Mouse (Mus musculus): ENCODE results near the gene Tpm1. TPM values are rescaled to one million over a fixed set of nuclear protein-coding genes. Genes with fewer than 3 reads are reported as not detected.

The Tpm1 gene
- 435 and 451 TPM in 2 replicates for polyA plus RNA-seq (2012; rRNA removed)

GRCm38 (mm10) chr9:67049086-67049824 lies at the start of gene Tpm1:
Gene Tpm1, minus strand, starts transcription at chr9:67049406.

DNA sequence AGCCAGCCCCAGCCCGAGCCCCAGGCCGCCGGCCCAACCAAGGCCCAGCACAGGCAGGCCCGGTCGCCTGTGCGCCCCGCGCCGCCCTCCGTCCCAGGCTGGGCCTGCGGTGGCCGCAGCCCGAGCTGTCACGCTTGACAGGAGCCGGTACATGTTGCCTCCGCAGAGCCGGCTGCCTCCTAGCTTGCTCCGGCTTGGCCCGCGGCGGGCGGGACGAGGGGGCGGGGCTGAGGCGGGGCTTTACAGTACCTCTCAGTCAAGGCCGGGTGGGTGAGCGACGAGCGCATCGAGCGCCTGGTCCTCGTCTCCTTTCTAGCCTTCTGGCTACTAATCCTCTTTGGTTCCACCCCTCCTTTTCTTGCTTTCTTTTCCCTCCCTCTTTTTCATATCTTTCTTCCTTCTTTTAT lies 74.0 kb downstream of the Tpm1 start, which contains the start of gene Lactb:
Gene Lactb, minus strand, starts transcription at position 246 of the 407 bp plus-strand sequence.

Other genes starting within 250 kb of the Tpm1 start
- 0.44 and 0.62 TPM in 2 replicates for gene Aph1c, start 214.7 kb downstream of the Tpm1 start, polyA plus RNA-seq (2012; rRNA removed)
- 3.1 TPM in 2 replicates for gene Rab8b, start 129.7 kb downstream of the Tpm1 start, polyA plus RNA-seq (2012; rRNA removed)
- gene Rps27l, start 103.3 kb downstream of the Tpm1 start, polyA plus RNA-seq (2012; rRNA removed) = 34.7 and 35.2 TPM in 2 replicates
- 16.6 and 23.6 TPM in 2 replicates for gene Lactb, start 73.9 kb downstream of the Tpm1 start, polyA plus RNA-seq (2012; rRNA removed)